Mouse (Mus musculus): ENCODE results near the gene Pakap. TPM values are rescaled to one million over a fixed set of nuclear protein-coding genes. Genes with fewer than 3 reads are reported as not detected.

The Pakap gene
- polyA plus RNA-seq, 1 experiment: 0.38 TPM

GRCm38 (mm10) chr4:57715849-57716248 is 147.9 kb downstream of the Pakap start:
- DNase-seq: no peak
- H3K4me1 ChIP-seq (replicated peaks; ENCODE audit: control insufficient read depth, insufficient read depth, low read length): peaks cover 6% of the 10 kb centered on the region
- no peaks in the 10 kb centered on the region for H3K27me3 ChIP-seq (ENCODE audit: control insufficient read depth, insufficient read depth, low read length)
- TF ChIP-seq CTCF (IDR thresholded peaks at IDR 0.05; ENCODE audit: borderline replicate concordance, control insufficient read depth, extremely low read depth, insufficient read depth, low read length, poor library complexity) (no peak), POLR2A (IDR thresholded peaks at IDR 0.05; ENCODE audit: control insufficient read depth, extremely low read depth, insufficient read depth, low read length, poor library complexity) (no peak)
- no peaks in the 10 kb centered on the region for H3K36me3 ChIP-seq (ENCODE audit: control insufficient read depth, insufficient read depth, low read length)
- no peak overlapping the region for H3K4me3 ChIP-seq (ENCODE audit: control insufficient read depth, insufficient read depth, low read length)
- H3K27ac ChIP-seq (ENCODE audit: control insufficient read depth, insufficient read depth, low read length): no peak overlapping the region

GRCm38 (mm10) chr4:57716735-57717134 is 148.8 kb downstream of the Pakap start:
- no peak for DNase-seq
- peaks cover 9% of the 10 kb centered on the region for H3K4me1 ChIP-seq (replicated peaks; ENCODE audit: control insufficient read depth, insufficient read depth, low read length)
- H3K4me3 ChIP-seq (ENCODE audit: control insufficient read depth, insufficient read depth, low read length): no peak overlapping the region
- 81% methylated on average over 4 of the region's 4 CpGs for WGBS
- no peak overlapping the region for H3K27ac ChIP-seq (ENCODE audit: control insufficient read depth, insufficient read depth, low read length)
- H3K36me3 ChIP-seq (ENCODE audit: control insufficient read depth, insufficient read depth, low read length): no peaks in the 10 kb centered on the region
- no peaks in the 10 kb centered on the region for H3K27me3 ChIP-seq (ENCODE audit: control insufficient read depth, insufficient read depth, low read length)
- TF ChIP-seq POLR2A (IDR thresholded peaks at IDR 0.05; ENCODE audit: control insufficient read depth, extremely low read depth, insufficient read depth, low read length, poor library complexity) (no peak), CTCF (IDR thresholded peaks at IDR 0.05; ENCODE audit: borderline replicate concordance, control insufficient read depth, extremely low read depth, insufficient read depth, low read length, poor library complexity) (no peak)

GRCm38 (mm10) chr4:57717354-57717753 is 149.4 kb downstream of the Pakap start, which contains the start of gene Akap2:
Gene Akap2 (plus strand): TSS chr4:57717657.
- 87% methylated on average over 9 of the region's 9 CpGs for WGBS
- Histone ChIP-seq H3K4me3 (ENCODE audit: control insufficient read depth, insufficient read depth, low read length) (no peak within 1 kb of the TSS), H3K27ac (ENCODE audit: control insufficient read depth, insufficient read depth, low read length) (no peak within 1 kb of the TSS; the same call in 1 of the 2 replicates)

GRCm38 (mm10) chr4:57719370-57719769 is 151.4 kb downstream of the Pakap start:
- Histone ChIP-seq H3K4me3 (ENCODE audit: control insufficient read depth, insufficient read depth, low read length) (no peak overlapping the region), H3K27ac (ENCODE audit: control insufficient read depth, insufficient read depth, low read length) (no peak overlapping the region), H3K36me3 (ENCODE audit: control insufficient read depth, insufficient read depth, low read length) (no peaks in the 10 kb centered on the region), H3K4me1 (replicated peaks; ENCODE audit: control insufficient read depth, insufficient read depth, low read length) (peaks cover 9% of the 10 kb centered on the region), H3K27me3 (ENCODE audit: control insufficient read depth, insufficient read depth, low read length) (no peaks in the 10 kb centered on the region)
- DNase-seq: no peak
- 97% methylated on average over 1 of the region's 1 CpGs for WGBS
- TF ChIP-seq POLR2A (IDR thresholded peaks at IDR 0.05; ENCODE audit: control insufficient read depth, extremely low read depth, insufficient read depth, low read length, poor library complexity) (no peak), CTCF (IDR thresholded peaks at IDR 0.05; ENCODE audit: borderline replicate concordance, control insufficient read depth, extremely low read depth, insufficient read depth, low read length, poor library complexity) (no peak)

More at GRCm38 (mm10) chr4:57717354-57717753, 149.4 kb downstream of the Pakap start, which contains the start of gene Akap2:
- DNase-seq: no peak
- no peaks in the 10 kb centered on the region for H3K36me3 ChIP-seq (ENCODE audit: control insufficient read depth, insufficient read depth, low read length)
- no peaks in the 10 kb centered on the region for H3K27me3 ChIP-seq (ENCODE audit: control insufficient read depth, insufficient read depth, low read length)
- H3K4me1 ChIP-seq (replicated peaks; ENCODE audit: control insufficient read depth, insufficient read depth, low read length): peaks cover 9% of the 10 kb centered on the region
- no peak for TF ChIP-seq POLR2A (IDR thresholded peaks at IDR 0.05; ENCODE audit: control insufficient read depth, extremely low read depth, insufficient read depth, low read length, poor library complexity)
- no peak for TF ChIP-seq CTCF (IDR thresholded peaks at IDR 0.05; ENCODE audit: borderline replicate concordance, control insufficient read depth, extremely low read depth, insufficient read depth, low read length, poor library complexity)

- peak overlapping the region; percentile 51; the same call in 1 of the 2 replicates for H3K27ac ChIP-seq (ENCODE audit: control insufficient read depth, insufficient read depth, low read length)
- no peak overlapping the region for H3K4me3 ChIP-seq (ENCODE audit: control insufficient read depth, insufficient read depth, low read length)
- H3K27me3 ChIP-seq (ENCODE audit: control insufficient read depth, insufficient read depth, low read length): no peaks in the 10 kb centered on the region
- 6% methylated on average over 7 of the region's 7 CpGs for WGBS
- TF ChIP-seq CTCF (IDR thresholded peaks at IDR 0.05; ENCODE audit: borderline replicate concordance, control insufficient read depth, extremely low read depth, insufficient read depth, low read length, poor library complexity): no peak
- no peak for TF ChIP-seq POLR2A (IDR thresholded peaks at IDR 0.05; ENCODE audit: control insufficient read depth, extremely low read depth, insufficient read depth, low read length, poor library complexity)
- DNase-seq: peak; percentile 35
- peaks cover 9% of the 10 kb centered on the region for H3K4me1 ChIP-seq (replicated peaks; ENCODE audit: control insufficient read depth, insufficient read depth, low read length)
- no peaks in the 10 kb centered on the region for H3K36me3 ChIP-seq (ENCODE audit: control insufficient read depth, insufficient read depth, low read length)
Measured at GRCm38 (mm10) chr4:57720869-57721361, 152.9 kb downstream of the Pakap start.

GRCm38 (mm10) chr4:57722296-57722695 is 154.3 kb downstream of the Pakap start:
- no peak for DNase-seq
- no peak for TF ChIP-seq POLR2A (IDR thresholded peaks at IDR 0.05; ENCODE audit: control insufficient read depth, extremely low read depth, insufficient read depth, low read length, poor library complexity)
- H3K36me3 ChIP-seq (ENCODE audit: control insufficient read depth, insufficient read depth, low read length): no peaks in the 10 kb centered on the region
- H3K4me1 ChIP-seq (replicated peaks; ENCODE audit: control insufficient read depth, insufficient read depth, low read length): peaks cover 9% of the 10 kb centered on the region
- H3K27me3 ChIP-seq (ENCODE audit: control insufficient read depth, insufficient read depth, low read length): no peaks in the 10 kb centered on the region
- no peak overlapping the region for H3K4me3 ChIP-seq (ENCODE audit: control insufficient read depth, insufficient read depth, low read length)
- WGBS: 95% methylated on average over 4 of the region's 4 CpGs
- no peak overlapping the region for H3K27ac ChIP-seq (ENCODE audit: control insufficient read depth, insufficient read depth, low read length)

- no peak overlapping the region for H3K27ac ChIP-seq (ENCODE audit: control insufficient read depth, insufficient read depth, low read length)
- WGBS: 68% methylated on average over 2 of the region's 2 CpGs
- H3K4me1 ChIP-seq (replicated peaks; ENCODE audit: control insufficient read depth, insufficient read depth, low read length): peaks cover 6% of the 10 kb centered on the region
- no peak overlapping the region for H3K4me3 ChIP-seq (ENCODE audit: control insufficient read depth, insufficient read depth, low read length)
- peak; percentile 27 for DNase-seq
- H3K27me3 ChIP-seq (ENCODE audit: control insufficient read depth, insufficient read depth, low read length): no peaks in the 10 kb centered on the region
- no peak for TF ChIP-seq POLR2A (IDR thresholded peaks at IDR 0.05; ENCODE audit: control insufficient read depth, extremely low read depth, insufficient read depth, low read length, poor library complexity)
- TF ChIP-seq CTCF (IDR thresholded peaks at IDR 0.05; ENCODE audit: borderline replicate concordance, control insufficient read depth, extremely low read depth, insufficient read depth, low read length, poor library complexity): no peak
- H3K36me3 ChIP-seq (ENCODE audit: control insufficient read depth, insufficient read depth, low read length): no peaks in the 10 kb centered on the region
Measured at GRCm38 (mm10) chr4:57723659-57724058, 155.7 kb downstream of the Pakap start.

Measured in thymus, adult 2 months (tissue).